Mouse (Mus musculus) brain, adult 2 months (tissue): Measurements from ENCODE around the gene Slc29a4.

Experiments
- DNase-seq: peaks from one replicate; pipeline ENCODE4 v3.0.0; 2011; ENCODE audit warnings: low read depth, low spot score

Gene Slc29a4

GRCm38 (mm10) chr5:142696258-142696657, 3.9 kb downstream of the Slc29a4 start:
- DNase-seq, result no peak

- DNase-seq, result peak; percentile 89
Measured at GRCm38 (mm10) chr5:142696865-142697264, 4.6 kb downstream of the Slc29a4 start.

- DNase-seq, result peak; percentile 59
Measured at GRCm38 (mm10) chr5:142697742-142698141, 5.4 kb downstream of the Slc29a4 start.

- no peak for DNase-seq
Measured at GRCm38 (mm10) chr5:142700842-142701589, 8.7 kb downstream of the Slc29a4 start.

DNA sequence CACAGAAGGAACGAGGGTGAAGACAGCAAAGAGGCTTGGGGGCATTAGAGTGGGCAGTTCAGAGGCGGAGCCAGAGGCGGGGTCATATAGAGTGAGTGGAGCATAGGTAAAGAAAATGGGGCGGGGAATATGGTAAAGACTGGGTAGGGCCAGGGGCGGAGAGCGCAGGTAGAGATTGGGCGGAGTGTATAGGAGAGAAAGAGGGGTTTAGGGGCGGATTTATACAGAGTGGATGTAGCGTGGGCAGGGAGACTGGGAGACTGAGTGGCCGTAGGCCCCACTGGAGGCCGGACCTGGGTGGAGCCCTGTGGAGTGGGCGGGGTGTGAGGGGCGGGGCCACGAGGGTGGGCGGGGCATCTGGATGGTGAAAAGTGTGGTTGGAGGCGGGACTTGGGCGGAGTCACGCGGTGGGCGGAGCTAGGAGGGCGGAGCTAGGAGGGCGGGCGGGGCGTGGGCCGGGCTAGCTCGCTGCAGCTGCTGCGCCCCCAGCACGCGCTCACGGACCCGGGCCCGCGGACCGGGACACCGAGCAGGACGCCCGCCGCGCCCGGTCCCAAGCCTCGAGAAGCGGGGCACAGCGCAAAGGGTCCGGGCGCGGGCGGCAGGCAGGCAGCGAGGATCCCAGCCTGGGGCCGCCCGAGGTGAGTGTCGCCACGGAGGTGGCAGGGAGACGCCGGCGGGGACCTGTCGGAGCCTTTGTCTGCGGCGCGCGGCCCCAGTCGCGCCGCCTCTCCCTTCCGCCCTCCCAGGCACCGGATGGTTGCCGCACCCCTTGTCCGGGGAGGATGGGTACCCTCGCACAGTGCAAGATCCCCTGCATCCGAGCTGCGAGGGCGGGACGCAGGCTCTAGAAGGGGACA, 9.6 kb downstream of the Slc29a4 start:
- peak; percentile 78 for DNase-seq

GRCm38 (mm10) chr5:142702511-142703138, 10.3 kb downstream of the Slc29a4 start:
- DNase-seq, result no peak

- peak; percentile 86 for DNase-seq
Measured at GRCm38 (mm10) chr5:142703569-142703968, 11.3 kb downstream of the Slc29a4 start.

DNA sequence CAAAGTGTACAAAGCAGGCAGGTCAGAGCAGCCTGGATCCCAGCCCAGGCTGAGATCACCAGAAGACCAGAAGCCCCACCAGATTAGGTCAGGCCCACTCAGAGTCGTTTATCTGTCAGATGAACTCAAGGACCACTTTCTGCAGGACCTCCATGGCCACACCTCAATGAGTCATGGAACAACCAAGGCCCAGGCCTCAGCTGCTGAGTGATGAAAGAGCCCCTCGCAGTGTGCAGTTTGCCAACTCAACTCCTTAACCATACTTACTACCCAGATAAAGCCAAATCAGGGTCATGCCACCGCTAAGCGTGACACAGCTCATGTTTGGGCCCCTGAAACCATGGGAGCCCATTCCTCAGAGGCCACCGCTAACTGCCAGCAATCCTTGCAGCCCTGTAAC, 15.4 kb downstream of the Slc29a4 start:
- no peak for DNase-seq

GRCm38 (mm10) chr5:142709436-142709835, 17.1 kb downstream of the Slc29a4 start:
- DNase-seq, result no peak

DNA sequence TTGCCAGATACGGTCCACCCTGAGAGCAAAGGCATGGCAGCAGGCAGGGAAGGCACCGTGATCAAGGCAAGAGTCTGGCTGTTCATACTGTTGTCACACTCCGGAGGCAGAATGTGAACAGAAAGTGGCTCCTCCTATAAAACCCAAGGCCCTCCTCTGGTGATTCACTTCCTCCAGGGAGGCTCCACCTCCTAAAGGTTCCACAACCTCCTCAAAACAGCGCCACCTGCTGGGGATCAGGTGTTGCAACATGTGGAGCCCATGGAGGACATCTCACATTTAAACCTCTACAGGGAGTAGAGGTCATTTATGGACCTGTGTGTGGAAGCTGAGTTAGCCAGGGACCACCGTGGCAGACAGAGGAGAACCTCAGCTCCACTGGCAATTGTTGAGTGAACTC, 20.1 kb downstream of the Slc29a4 start:
- no peak for DNase-seq

GRCm38 (mm10) chr5:142713966-142714365, 21.7 kb downstream of the Slc29a4 start:
- peak; percentile 73 for DNase-seq

DNA sequence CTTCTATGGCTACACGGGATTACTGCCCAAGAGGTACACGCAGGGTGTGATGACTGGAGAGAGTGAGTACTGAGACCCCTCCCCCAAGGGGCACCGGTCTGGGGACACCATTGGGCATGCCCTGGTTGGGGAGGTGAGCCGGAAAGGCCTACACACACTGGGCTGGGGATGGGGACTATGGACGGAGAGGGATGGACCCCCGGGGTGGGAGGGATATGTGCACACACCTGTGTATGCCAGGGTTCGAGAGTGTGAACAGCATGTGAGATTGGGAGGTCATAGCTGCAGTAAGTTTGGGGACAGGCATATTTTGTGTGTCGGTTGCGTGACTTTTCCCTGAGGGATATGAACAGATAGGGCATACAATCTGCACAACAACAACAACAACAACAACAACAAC, 22.7 kb downstream of the Slc29a4 start:
- DNase-seq, result no peak

- DNase-seq, result no peak
Measured at GRCm38 (mm10) chr5:142716056-142716455, 23.7 kb downstream of the Slc29a4 start.

- DNase-seq, result peak; percentile 87
Measured at GRCm38 (mm10) chr5:142718037-142718436, 25.7 kb downstream of the Slc29a4 start.

DNA sequence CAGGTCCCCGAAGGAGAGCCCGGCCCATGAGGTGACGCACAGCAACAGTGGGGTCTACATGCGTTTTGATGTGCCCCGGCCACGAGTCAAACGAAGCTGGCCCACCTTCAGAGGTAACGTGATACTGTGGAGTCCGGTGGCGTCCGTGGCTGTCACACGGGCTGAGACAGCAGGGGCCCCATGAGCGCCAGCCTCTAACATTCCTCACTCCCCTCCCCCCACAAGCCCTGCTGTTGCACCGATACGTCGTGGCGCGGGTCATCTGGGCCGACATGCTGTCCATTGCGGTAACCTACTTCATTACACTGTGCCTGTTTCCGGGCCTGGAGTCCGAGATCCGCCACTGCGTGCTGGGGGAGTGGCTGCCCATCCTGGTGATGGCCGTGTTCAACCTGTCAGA, 26.2 kb downstream of the Slc29a4 start:
- no peak for DNase-seq

DNA sequence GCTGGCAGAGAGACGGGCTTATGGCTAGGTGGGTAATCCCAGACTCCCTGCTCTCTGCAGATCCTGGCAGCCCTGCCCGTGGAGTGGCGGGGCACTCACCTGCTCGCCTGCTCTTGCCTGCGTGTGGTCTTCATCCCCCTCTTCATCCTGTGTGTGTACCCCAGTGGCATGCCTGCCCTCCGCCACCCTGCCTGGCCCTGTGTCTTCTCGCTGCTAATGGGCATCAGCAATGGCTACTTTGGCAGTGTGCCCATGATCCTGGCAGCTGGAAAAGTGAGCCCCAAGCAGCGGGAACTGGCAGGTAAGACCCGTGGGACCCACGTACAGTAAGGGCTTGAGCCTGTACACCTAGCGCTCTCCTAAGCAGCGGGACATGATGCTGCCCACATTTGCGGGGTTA, 27.6 kb downstream of the Slc29a4 start:
- no peak for DNase-seq

DNA sequence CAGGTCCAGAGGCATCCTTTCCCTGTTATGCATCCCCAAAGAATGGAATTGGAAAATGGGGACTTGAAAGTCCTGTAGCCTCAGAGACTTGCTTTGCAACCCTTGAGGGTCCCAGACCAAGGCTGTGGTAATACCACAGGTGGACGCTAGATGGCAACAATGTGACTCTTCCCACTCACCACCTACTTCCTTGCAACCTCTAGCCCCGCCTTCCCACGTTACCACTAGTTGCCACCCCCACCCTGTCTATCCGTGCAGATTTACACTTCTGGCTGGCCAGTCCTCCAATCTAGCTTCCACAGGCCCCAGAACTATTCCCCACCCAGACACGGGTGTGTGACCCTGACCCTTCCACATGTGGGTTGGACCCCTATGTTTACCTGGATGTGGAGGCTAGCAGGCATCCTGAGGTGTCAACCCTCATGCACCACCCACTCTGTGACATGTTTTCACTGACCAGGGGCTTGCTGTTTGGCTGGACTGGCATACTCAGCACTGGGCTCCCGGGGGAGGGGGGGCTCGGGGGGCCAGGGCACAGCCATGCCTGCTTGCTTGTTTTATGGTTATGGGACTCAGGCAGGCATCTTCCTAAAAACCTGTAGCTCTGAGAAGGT, 31.3 kb downstream of the Slc29a4 start:
- DNase-seq, result peak; percentile 74

DNA sequence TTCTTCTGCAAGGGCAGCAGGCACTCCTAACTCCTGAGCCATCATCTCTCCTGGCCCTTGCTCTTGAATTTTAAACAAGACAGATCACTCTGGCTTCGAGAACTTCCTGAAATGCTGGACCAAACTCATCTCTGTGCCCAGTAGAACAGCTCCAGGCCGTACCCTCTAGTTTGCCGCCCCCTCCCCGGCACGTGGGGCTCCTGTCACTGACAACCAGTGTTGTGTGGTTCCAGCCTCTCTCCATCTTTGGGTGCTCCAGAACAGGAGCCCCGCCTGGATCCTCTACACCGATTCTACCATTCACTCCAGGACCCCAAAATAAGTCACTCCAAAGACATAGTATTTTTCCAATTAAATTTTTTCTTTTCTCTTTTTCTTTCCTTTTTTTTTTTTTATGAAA, 32.0 kb downstream of the Slc29a4 start:
- no peak for DNase-seq

- DNase-seq, result no peak
Measured at GRCm38 (mm10) chr5:142726748-142727147, 34.4 kb downstream of the Slc29a4 start.

- no peak for DNase-seq
Measured at GRCm38 (mm10) chr5:142728301-142728700, 36.0 kb downstream of the Slc29a4 start.

DNA sequence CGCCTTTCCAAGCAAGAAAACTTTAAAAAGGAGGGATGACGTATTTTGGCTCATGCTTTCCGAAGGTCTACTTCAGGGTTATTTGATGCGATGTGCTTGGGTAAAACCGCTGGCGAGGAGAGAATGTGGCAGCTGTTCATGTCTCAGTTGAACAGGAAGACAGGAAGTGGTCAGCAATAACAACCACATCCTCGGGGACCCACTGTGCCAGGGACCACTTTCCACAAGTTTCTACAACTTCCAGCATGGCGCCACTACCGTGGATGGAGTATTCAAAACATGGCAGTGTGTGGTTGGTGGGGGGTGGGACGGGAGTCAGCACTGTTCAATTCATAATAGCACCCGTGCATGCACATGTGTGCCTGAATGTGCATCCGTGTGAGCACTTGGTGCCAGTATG, 38.0 kb downstream of the Slc29a4 start:
- DNase-seq, result no peak

GRCm38 (mm10) chr5:142731916-142732315, 39.6 kb downstream of the Slc29a4 start:
- no peak for DNase-seq
